Mouse (Mus musculus): ENCODE data around the gene Epor. TPM values are rescaled to one million over a fixed set of nuclear protein-coding genes. Genes with fewer than 3 reads are reported as not detected.

Gene Epor
- polyA plus RNA-seq, 1 experiment from 2014 or later, result 4.9 TPM

DNA sequence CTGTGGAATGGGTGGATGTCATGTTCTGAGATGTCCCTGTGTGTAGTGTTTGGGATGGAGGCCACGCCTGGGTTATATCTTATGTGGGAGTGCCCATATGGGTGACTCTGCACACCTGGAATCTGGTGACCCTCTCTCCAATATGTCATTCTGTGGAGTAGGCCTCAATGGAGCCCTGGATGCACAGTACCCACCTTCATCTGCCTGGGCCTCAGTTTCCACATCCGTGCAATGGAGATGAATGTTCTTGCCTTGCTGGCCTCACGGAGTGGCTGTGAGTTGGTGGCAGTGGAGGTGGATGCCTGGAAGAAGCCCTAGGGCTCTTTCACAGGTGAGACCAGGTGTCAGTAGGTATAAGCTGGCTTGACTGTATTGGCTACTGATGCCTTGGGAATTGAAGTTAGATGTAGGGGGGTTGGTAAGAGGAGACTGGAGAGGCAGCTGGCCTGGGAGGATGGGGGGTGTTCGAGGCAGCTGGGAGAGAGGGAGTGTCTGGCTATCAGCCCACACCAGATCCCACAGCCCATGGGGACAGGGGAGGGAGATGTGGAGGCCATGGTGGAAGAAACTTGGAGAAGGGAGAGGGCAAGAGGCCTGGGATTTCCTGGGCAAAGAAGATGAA, 25.0 kb downstream of the Epor start:
- H3K36me3 ChIP-seq (ENCODE audit: control insufficient read depth, insufficient read depth, low read length), result no peaks in the 10 kb centered on the region
- 80% methylated on average over 4 of the region's 4 CpGs for WGBS

DNA sequence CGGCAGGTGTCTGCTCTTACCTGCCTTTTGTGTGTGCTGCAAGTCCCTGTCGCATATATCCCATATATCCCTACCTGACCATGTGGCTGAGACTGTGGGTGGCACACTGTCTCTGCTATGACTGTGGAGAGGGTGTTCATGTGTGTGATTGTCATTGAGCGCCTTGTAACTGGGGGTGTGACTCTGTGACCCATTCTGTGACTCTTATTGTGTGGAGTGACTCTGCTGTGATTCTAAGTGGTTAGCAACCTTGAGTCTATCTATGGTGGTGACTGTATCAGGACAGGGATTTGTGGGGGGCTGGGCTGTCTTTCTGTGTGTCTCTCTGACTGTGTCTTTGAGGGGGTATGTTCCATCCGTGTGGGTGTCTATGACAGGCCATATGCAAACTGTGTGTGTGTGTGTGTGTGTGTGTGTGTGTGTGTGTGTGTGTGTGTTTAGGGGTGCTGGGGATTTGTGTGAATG, 25.6 kb downstream of the Epor start:
- no peaks in the 10 kb centered on the region for H3K36me3 ChIP-seq (ENCODE audit: control insufficient read depth, insufficient read depth, low read length)
- 89% methylated on average over 4 of the region's 4 CpGs for WGBS
- no peak overlapping the region for H3K4me3 ChIP-seq (ENCODE audit: low read depth, low read length)
- no peak for ATAC-seq (ENCODE audit: insufficient number of reproducible peaks, low FRiP score, low TSS enrichment, low read depth)
- 0 out of 2 replicates have a peak overlapping the region, but pooled peaks have one; percentile 10 for H3K4me2 ChIP-seq (ENCODE audit: low read depth, severe bottlenecking)
- no peak for DNase-seq (ENCODE audit: low spot score)
- no peak overlapping the region for H3K27ac ChIP-seq (replicated peaks; ENCODE audit: low read depth, low read length)
- 0 out of 2 replicates have a peak overlapping the region, but pooled peaks have one; percentile 30 for H3K9ac ChIP-seq (ENCODE audit: low read length)
- H3K27me3 ChIP-seq (ENCODE audit: control insufficient read depth, insufficient read depth, low read length), result no peaks in the 10 kb centered on the region
- H3K9me3 ChIP-seq (ENCODE audit: control insufficient read depth, low read length), result no peaks in the 10 kb centered on the region
- H3K4me1 ChIP-seq (ENCODE audit: control insufficient read depth, insufficient read depth, low read length), result no peaks in the 10 kb centered on the region

More for the DNA sequence above, 25.0 kb downstream of the Epor start:
- Histone ChIP-seq H3K4me1 (ENCODE audit: control insufficient read depth, insufficient read depth, low read length) (no peaks in the 10 kb centered on the region), H3K9me3 (ENCODE audit: control insufficient read depth, low read length) (no peaks in the 10 kb centered on the region), H3K27ac (replicated peaks; ENCODE audit: low read depth, low read length) (no peak overlapping the region), H3K4me2 (ENCODE audit: low read depth, severe bottlenecking) (no peak overlapping the region), H3K4me3 (ENCODE audit: low read depth, low read length) (no peak overlapping the region), H3K9ac (ENCODE audit: low read length) (no peak overlapping the region), H3K27me3 (ENCODE audit: control insufficient read depth, insufficient read depth, low read length) (no peaks in the 10 kb centered on the region)
- ATAC-seq (ENCODE audit: insufficient number of reproducible peaks, low FRiP score, low TSS enrichment, low read depth) (no peak), DNase-seq (ENCODE audit: low spot score) (no peak)

DNA sequence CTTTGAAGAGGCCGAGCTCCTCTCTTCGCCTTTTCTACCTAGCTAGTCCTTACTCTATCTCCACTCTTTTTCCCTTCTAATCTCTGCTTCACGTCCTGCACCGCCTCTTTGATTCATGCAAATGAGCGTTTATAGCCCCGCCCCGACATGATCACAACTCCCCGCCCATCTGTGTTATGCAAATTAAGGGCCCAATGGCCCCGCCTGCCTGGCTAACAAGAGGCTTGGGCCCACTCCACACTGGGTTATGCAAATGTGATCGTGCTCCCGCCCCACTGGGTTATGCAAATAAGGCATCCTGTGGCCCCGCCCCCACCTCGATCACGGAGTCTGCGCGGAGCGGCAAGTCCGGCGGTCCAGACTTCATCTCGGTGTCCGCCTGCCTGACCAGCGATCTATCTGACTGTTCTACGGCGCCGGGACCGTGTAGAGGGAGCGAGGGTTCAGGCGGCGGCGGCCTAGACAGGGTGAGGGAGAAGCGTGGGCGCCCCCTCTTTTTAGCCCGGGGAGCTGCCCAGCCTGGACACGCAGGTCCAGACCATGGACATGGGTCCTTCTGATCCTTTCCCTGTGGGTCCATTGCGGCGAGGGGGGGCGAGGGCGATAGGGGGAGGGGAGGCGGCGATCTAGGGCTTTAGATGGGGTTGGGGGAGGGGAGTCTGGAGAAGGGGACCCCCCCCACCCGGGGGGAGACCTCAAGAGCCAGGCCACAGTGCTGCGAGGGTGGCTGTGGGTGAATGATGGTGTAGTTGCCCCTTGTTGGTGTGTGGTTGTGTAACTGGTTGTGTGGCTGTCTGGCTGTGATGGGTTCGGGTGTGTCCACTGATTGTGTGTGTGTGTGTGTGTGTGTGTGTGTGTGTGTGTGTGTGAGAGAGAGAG, 26.4 kb downstream of the Epor start, which contains the start of gene Plppr2:
Gene Plppr2, plus strand, starts transcription at position 342 of the 879 bp plus-strand sequence.
- 3% methylated on average over 40 of the region's 43 CpGs for WGBS
- Histone ChIP-seq H3K9me3 (ENCODE audit: control insufficient read depth, low read length) (no peaks in the 10 kb centered on the region), H3K27ac (replicated peaks; ENCODE audit: low read depth, low read length) (no peak within 1 kb of the TSS)

DNA sequence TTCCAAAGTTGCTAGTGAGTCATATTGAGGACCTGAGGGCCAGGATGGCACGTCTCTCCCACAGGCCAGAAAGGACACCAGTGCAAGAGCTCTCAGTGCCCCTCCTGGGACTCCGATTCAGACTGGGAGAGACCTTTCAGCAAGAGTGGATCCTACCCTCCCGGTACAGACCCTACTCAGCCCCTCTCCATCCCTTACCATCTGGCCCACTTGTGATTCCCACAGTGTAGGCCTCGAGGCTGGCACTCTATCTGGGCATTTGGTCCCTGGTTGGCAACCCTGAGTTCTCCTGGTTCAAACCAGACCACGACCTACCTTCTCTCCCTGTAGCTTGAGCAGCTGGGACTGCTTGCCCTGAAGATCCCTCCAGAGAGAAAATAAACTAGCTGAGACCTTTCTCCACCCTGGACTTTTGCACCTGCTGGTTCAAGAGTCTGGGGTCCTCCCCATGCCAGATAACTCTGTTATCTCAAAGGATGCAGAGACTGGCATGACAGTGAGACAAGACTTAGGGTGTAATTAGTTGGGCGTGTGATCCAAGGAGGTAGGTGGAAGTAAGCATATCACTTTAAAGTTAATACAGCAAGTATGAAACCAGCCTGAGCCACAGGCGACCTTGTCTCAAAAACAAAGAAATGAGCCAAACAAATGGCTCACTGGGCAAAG, 27.7 kb downstream of the Epor start:
- WGBS, result 87% methylated on average over 7 of the region's 7 CpGs
- no peak overlapping the region for H3K9ac ChIP-seq (ENCODE audit: low read length)
- no peak for ATAC-seq (ENCODE audit: insufficient number of reproducible peaks, low FRiP score, low TSS enrichment, low read depth)
- no peaks in the 10 kb centered on the region for H3K4me1 ChIP-seq (ENCODE audit: control insufficient read depth, insufficient read depth, low read length)
- H3K4me3 ChIP-seq (ENCODE audit: low read depth, low read length), result no peak overlapping the region
- no peaks in the 10 kb centered on the region for H3K36me3 ChIP-seq (ENCODE audit: control insufficient read depth, insufficient read depth, low read length)
- H3K27ac ChIP-seq (replicated peaks; ENCODE audit: low read depth, low read length), result no peak overlapping the region
- H3K4me2 ChIP-seq (ENCODE audit: low read depth, severe bottlenecking), result no peak overlapping the region
- H3K9me3 ChIP-seq (ENCODE audit: control insufficient read depth, low read length), result no peaks in the 10 kb centered on the region
- H3K27me3 ChIP-seq (ENCODE audit: control insufficient read depth, insufficient read depth, low read length), result no peaks in the 10 kb centered on the region
- no peak for DNase-seq (ENCODE audit: low spot score)

More for the DNA sequence above, 26.4 kb downstream of the Epor start, which contains the start of gene Plppr2:
- ATAC-seq (ENCODE audit: insufficient number of reproducible peaks, low FRiP score, low TSS enrichment, low read depth) (peak; percentile 93), DNase-seq (ENCODE audit: low spot score) (peak; percentile 97)
- Histone ChIP-seq H3K27me3 (ENCODE audit: control insufficient read depth, insufficient read depth, low read length) (no peaks in the 10 kb centered on the region), H3K4me1 (ENCODE audit: control insufficient read depth, insufficient read depth, low read length) (no peaks in the 10 kb centered on the region), H3K36me3 (ENCODE audit: control insufficient read depth, insufficient read depth, low read length) (no peaks in the 10 kb centered on the region), H3K4me2 (ENCODE audit: low read depth, severe bottlenecking) (peak within 1 kb of the TSS; percentile 41), H3K4me3 (ENCODE audit: low read depth, low read length) (peak within 1 kb of the TSS; percentile 36), H3K9ac (ENCODE audit: low read length) (0 out of 2 replicates have a peak within 1 kb of the TSS, but pooled peaks have one; percentile 30)

DNA sequence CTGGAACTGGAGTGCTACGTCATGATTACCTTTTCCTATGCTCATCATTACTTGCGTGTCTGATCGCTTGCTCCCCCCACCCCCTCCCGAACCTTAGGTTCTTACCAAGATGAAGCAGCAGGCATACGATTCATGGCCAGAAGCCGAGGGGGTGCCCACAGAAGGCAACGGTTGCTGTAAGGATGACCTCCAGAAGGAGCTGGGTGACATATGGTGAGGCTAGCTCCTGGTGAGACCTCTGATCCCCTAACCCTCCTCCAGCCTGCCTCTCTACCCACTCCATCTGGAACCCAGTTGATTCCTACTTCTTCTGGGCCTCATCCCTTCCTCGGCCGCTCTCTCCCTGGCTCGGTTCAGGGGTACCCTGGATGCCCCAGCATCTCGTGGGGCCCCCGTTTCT, 29.3 kb downstream of the Epor start:
- H3K4me1 ChIP-seq (ENCODE audit: control insufficient read depth, insufficient read depth, low read length), result no peaks in the 10 kb centered on the region
- no peak for DNase-seq (ENCODE audit: low spot score)
- WGBS, result 88% methylated on average over 12 of the region's 12 CpGs
- H3K4me2 ChIP-seq (ENCODE audit: low read depth, severe bottlenecking), result no peak overlapping the region
- H3K9me3 ChIP-seq (ENCODE audit: control insufficient read depth, low read length), result no peaks in the 10 kb centered on the region
- no peak overlapping the region for H3K27ac ChIP-seq (replicated peaks; ENCODE audit: low read depth, low read length)
- no peak overlapping the region for H3K4me3 ChIP-seq (ENCODE audit: low read depth, low read length)
- H3K9ac ChIP-seq (ENCODE audit: low read length), result no peak overlapping the region
- H3K27me3 ChIP-seq (ENCODE audit: control insufficient read depth, insufficient read depth, low read length), result no peaks in the 10 kb centered on the region
- ATAC-seq (ENCODE audit: insufficient number of reproducible peaks, low FRiP score, low TSS enrichment, low read depth), result no peak
- H3K36me3 ChIP-seq (ENCODE audit: control insufficient read depth, insufficient read depth, low read length), result no peaks in the 10 kb centered on the region

DNA sequence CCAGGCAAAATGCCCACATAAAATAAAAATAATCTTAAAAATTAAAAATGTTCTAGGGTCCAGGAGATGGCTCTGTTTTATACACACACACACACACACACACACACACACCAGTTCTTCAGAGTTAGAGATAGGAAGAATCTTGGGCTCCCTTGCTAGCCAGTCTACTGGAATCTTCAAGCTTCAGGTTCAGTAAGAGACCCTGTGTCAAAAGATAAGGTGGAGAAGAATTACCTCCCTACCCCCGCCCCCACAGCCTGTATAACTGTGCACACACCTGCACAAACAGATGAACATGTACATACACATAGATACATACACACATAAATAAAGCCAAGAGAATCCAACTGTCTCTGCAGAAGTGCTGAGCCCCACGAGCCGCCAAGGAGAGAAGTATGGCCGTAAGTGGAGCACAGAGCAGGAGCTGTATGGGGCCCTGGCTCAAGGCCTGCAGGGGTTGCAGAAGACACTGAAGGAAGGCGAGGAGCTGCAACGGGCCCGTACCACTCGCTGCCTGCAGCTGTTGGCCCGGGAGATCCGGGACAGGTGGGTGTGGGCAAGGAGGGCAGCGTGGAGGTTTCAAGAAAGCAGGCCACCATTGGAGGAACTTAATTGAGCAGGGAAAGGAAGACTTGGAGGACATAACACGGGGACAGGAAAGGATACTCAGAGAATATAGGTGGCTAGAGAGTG, 30.7 kb downstream of the Epor start:
- no peak for ATAC-seq (ENCODE audit: insufficient number of reproducible peaks, low FRiP score, low TSS enrichment, low read depth)
- H3K9me3 ChIP-seq (ENCODE audit: control insufficient read depth, low read length), result no peaks in the 10 kb centered on the region
- no peak overlapping the region for H3K4me2 ChIP-seq (ENCODE audit: low read depth, severe bottlenecking)
- no peak overlapping the region for H3K27ac ChIP-seq (replicated peaks; ENCODE audit: low read depth, low read length)
- no peaks in the 10 kb centered on the region for H3K27me3 ChIP-seq (ENCODE audit: control insufficient read depth, insufficient read depth, low read length)
- no peaks in the 10 kb centered on the region for H3K4me1 ChIP-seq (ENCODE audit: control insufficient read depth, insufficient read depth, low read length)
- H3K9ac ChIP-seq (ENCODE audit: low read length), result no peak overlapping the region
- H3K4me3 ChIP-seq (ENCODE audit: low read depth, low read length), result no peak overlapping the region
- H3K36me3 ChIP-seq (ENCODE audit: control insufficient read depth, insufficient read depth, low read length), result no peaks in the 10 kb centered on the region
- DNase-seq (ENCODE audit: low spot score), result no peak
- 57% methylated on average over 12 of the region's 12 CpGs for WGBS

DNA sequence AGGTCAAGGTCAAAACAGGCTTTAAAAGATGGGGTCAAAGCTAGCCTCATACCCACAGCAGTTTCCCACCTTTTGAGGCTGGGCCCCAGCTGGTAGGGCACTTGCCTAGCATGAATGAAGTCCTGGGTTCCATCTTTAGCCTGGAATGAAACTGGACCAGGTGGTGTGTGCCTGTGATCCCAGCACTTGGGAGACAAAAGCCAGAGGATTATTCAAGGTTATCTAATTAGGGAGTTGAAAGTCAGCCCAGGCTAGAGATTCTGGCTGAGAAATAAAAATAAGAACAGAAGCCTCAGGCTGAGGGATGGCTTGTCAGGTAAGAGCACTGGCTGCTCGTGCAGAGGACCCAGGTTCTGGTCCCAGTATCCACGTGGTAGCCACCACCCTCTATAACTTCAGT, 31.3 kb downstream of the Epor start:
- H3K27ac ChIP-seq (replicated peaks; ENCODE audit: low read depth, low read length), result no peak overlapping the region
- H3K9ac ChIP-seq (ENCODE audit: low read length), result no peak overlapping the region
- H3K27me3 ChIP-seq (ENCODE audit: control insufficient read depth, insufficient read depth, low read length), result no peaks in the 10 kb centered on the region
- no peak overlapping the region for H3K4me2 ChIP-seq (ENCODE audit: low read depth, severe bottlenecking)
- DNase-seq (ENCODE audit: low spot score) (no peak), ATAC-seq (ENCODE audit: insufficient number of reproducible peaks, low FRiP score, low TSS enrichment, low read depth) (no peak)
- no peak overlapping the region for H3K4me3 ChIP-seq (ENCODE audit: low read depth, low read length)
- no peaks in the 10 kb centered on the region for H3K36me3 ChIP-seq (ENCODE audit: control insufficient read depth, insufficient read depth, low read length)
- H3K4me1 ChIP-seq (ENCODE audit: control insufficient read depth, insufficient read depth, low read length), result no peaks in the 10 kb centered on the region
- WGBS, result 69% methylated on average over 2 of the region's 2 CpGs
- no peaks in the 10 kb centered on the region for H3K9me3 ChIP-seq (ENCODE audit: control insufficient read depth, low read length)

DNA sequence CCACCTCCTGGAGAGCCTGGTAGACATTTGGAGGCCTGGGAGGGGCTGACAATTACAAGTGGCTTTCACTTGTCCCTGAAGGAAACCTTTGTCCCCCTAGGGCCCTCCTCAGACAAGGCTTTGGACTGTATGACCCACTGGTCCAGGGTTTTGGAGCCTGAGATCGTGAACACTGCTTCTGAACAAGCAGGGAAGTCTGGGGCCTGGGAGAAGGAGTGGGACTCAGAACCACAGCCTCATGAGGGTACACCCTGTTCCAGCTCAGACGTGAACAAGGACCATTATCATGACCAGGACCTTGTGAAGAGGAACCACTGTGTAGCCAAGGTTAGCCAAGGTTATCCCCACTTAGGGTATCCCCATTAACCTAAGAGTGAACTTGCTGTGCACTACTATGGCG, 34.1 kb downstream of the Epor start:
- Histone ChIP-seq H3K9me3 (ENCODE audit: control insufficient read depth, low read length) (no peaks in the 10 kb centered on the region), H3K4me1 (ENCODE audit: control insufficient read depth, insufficient read depth, low read length) (0 out of 2 replicates have a peak, but pooled peaks cover 8% of the 10 kb centered on the region), H3K27ac (replicated peaks; ENCODE audit: low read depth, low read length) (no peak overlapping the region), H3K4me3 (ENCODE audit: low read depth, low read length) (no peak overlapping the region), H3K4me2 (ENCODE audit: low read depth, severe bottlenecking) (no peak overlapping the region), H3K27me3 (ENCODE audit: control insufficient read depth, insufficient read depth, low read length) (no peaks in the 10 kb centered on the region), H3K36me3 (ENCODE audit: control insufficient read depth, insufficient read depth, low read length) (peaks cover 3% of the 10 kb centered on the region; the same call in 1 of the 2 replicates), H3K9ac (ENCODE audit: low read length) (no peak overlapping the region)
- DNase-seq (ENCODE audit: low spot score) (no peak), ATAC-seq (ENCODE audit: insufficient number of reproducible peaks, low FRiP score, low TSS enrichment, low read depth) (no peak)
- 78% methylated on average over 3 of the region's 3 CpGs for WGBS

All from limb, embryonic 11.5 days (tissue).